Mouse (Mus musculus): Measurements from ENCODE around the gene Sptbn1. TPM values are rescaled to one million over a fixed set of nuclear protein-coding genes. Genes with fewer than 3 reads are reported as not detected.

Sptbn1 gene
- polyA plus RNA-seq, 1 experiment = 28.0 TPM

GRCm38 (mm10) chr11:30160625-30161172 is 107.3 kb downstream of the Sptbn1 start:
- peaks cover 12% of the 10 kb centered on the region for H3K4me1 ChIP-seq (ENCODE audit: control insufficient read depth, insufficient read depth, insufficient read length)
- H3K27me3 ChIP-seq (ENCODE audit: control insufficient read depth, insufficient read depth, low read length) = no peaks in the 10 kb centered on the region
- DNase-seq (ENCODE audit: low read depth in 1 of 2, low spot score in 2 of 2) = no peak
- no peak overlapping the region for H3K4me3 ChIP-seq (ENCODE audit: extremely low read depth, insufficient read depth, insufficient read length)
- H3K36me3 ChIP-seq (ENCODE audit: control insufficient read depth, insufficient read depth, low read length) = peaks cover 5% of the 10 kb centered on the region; the same call in 1 of the 2 replicates
- 60% methylated on average over 4 of the region's 4 CpGs for WGBS
- peak overlapping the region; percentile 44; the same call in 1 of the 2 replicates for H3K27ac ChIP-seq (ENCODE audit: insufficient read depth, low read length)
- TF ChIP-seq POLR2A (IDR thresholded peaks at IDR 0.05; ENCODE audit: low read depth, low read length) (no peak), CTCF (IDR thresholded peaks at IDR 0.05; ENCODE audit: extremely low read depth, insufficient read depth, insufficient read length, insufficient replicate concordance) (no peak)

- 70% methylated on average over 4 of the region's 4 CpGs for WGBS
- Histone ChIP-seq H3K27ac (ENCODE audit: insufficient read depth, low read length) (no peak overlapping the region), H3K4me1 (ENCODE audit: control insufficient read depth, insufficient read depth, insufficient read length) (peaks cover 12% of the 10 kb centered on the region), H3K4me3 (ENCODE audit: extremely low read depth, insufficient read depth, insufficient read length) (no peak overlapping the region), H3K36me3 (ENCODE audit: control insufficient read depth, insufficient read depth, low read length) (peaks cover 5% of the 10 kb centered on the region; the same call in 1 of the 2 replicates), H3K27me3 (ENCODE audit: control insufficient read depth, insufficient read depth, low read length) (no peaks in the 10 kb centered on the region)
- DNase-seq (ENCODE audit: low read depth in 1 of 2, low spot score in 2 of 2) = no peak
- TF ChIP-seq CTCF (IDR thresholded peaks at IDR 0.05; ENCODE audit: extremely low read depth, insufficient read depth, insufficient read length, insufficient replicate concordance) = no peak
- no peak for TF ChIP-seq POLR2A (IDR thresholded peaks at IDR 0.05; ENCODE audit: low read depth, low read length)
Measured at GRCm38 (mm10) chr11:30159545-30160255, 108.3 kb downstream of the Sptbn1 start.

- Histone ChIP-seq H3K27ac (ENCODE audit: insufficient read depth, low read length) (no peak overlapping the region), H3K36me3 (ENCODE audit: control insufficient read depth, insufficient read depth, low read length) (peaks cover 13% of the 10 kb centered on the region), H3K4me3 (ENCODE audit: extremely low read depth, insufficient read depth, insufficient read length) (no peak overlapping the region), H3K4me1 (ENCODE audit: control insufficient read depth, insufficient read depth, insufficient read length) (peaks cover 10% of the 10 kb centered on the region), H3K27me3 (ENCODE audit: control insufficient read depth, insufficient read depth, low read length) (no peaks in the 10 kb centered on the region)
- WGBS = 76% methylated on average over 8 of the region's 8 CpGs
- no peak for DNase-seq (ENCODE audit: low read depth in 1 of 2, low spot score in 2 of 2)
- no peak for TF ChIP-seq POLR2A (IDR thresholded peaks at IDR 0.05; ENCODE audit: low read depth, low read length)
- no peak for TF ChIP-seq CTCF (IDR thresholded peaks at IDR 0.05; ENCODE audit: extremely low read depth, insufficient read depth, insufficient read length, insufficient replicate concordance)
Measured at GRCm38 (mm10) chr11:30158028-30158700, 109.8 kb downstream of the Sptbn1 start.

GRCm38 (mm10) chr11:30155887-30156286 is 112.1 kb downstream of the Sptbn1 start:
- peaks cover 22% of the 10 kb centered on the region for H3K36me3 ChIP-seq (ENCODE audit: control insufficient read depth, insufficient read depth, low read length)
- peaks cover under 1% of the 10 kb centered on the region; the same call in 1 of the 2 replicates for H3K4me1 ChIP-seq (ENCODE audit: control insufficient read depth, insufficient read depth, insufficient read length)
- no peaks in the 10 kb centered on the region for H3K27me3 ChIP-seq (ENCODE audit: control insufficient read depth, insufficient read depth, low read length)
- no peak overlapping the region for H3K27ac ChIP-seq (ENCODE audit: insufficient read depth, low read length)
- no peak for DNase-seq (ENCODE audit: low read depth in 1 of 2, low spot score in 2 of 2)
- WGBS = 81% methylated on average over 2 of the region's 2 CpGs
- no peak for TF ChIP-seq POLR2A (IDR thresholded peaks at IDR 0.05; ENCODE audit: low read depth, low read length)
- TF ChIP-seq CTCF (IDR thresholded peaks at IDR 0.05; ENCODE audit: extremely low read depth, insufficient read depth, insufficient read length, insufficient replicate concordance) = no peak
- H3K4me3 ChIP-seq (ENCODE audit: extremely low read depth, insufficient read depth, insufficient read length) = no peak overlapping the region

GRCm38 (mm10) chr11:30154980-30155379 is 113.0 kb downstream of the Sptbn1 start:
- TF ChIP-seq CTCF (IDR thresholded peaks at IDR 0.05; ENCODE audit: extremely low read depth, insufficient read depth, insufficient read length, insufficient replicate concordance) (no peak), POLR2A (IDR thresholded peaks at IDR 0.05; ENCODE audit: low read depth, low read length) (no peak)
- peaks cover 30% of the 10 kb centered on the region for H3K36me3 ChIP-seq (ENCODE audit: control insufficient read depth, insufficient read depth, low read length)

GRCm38 (mm10) chr11:30148888-30149287 is 119.1 kb downstream of the Sptbn1 start:
- no peak overlapping the region for H3K4me3 ChIP-seq (ENCODE audit: extremely low read depth, insufficient read depth, insufficient read length)
- H3K36me3 ChIP-seq (ENCODE audit: control insufficient read depth, insufficient read depth, low read length) = peaks cover 41% of the 10 kb centered on the region
- H3K27me3 ChIP-seq (ENCODE audit: control insufficient read depth, insufficient read depth, low read length) = no peaks in the 10 kb centered on the region
- WGBS = 84% methylated on average over 5 of the region's 5 CpGs
- peak overlapping the region; percentile 22; the same call in 1 of the 2 replicates for H3K27ac ChIP-seq (ENCODE audit: insufficient read depth, low read length)
- no peaks in the 10 kb centered on the region; the same call in 1 of the 2 replicates for H3K4me1 ChIP-seq (ENCODE audit: control insufficient read depth, insufficient read depth, insufficient read length)
- TF ChIP-seq CTCF (IDR thresholded peaks at IDR 0.05; ENCODE audit: extremely low read depth, insufficient read depth, insufficient read length, insufficient replicate concordance) (no peak), POLR2A (IDR thresholded peaks at IDR 0.05; ENCODE audit: low read depth, low read length) (no peak)
- no peak for DNase-seq (ENCODE audit: low read depth in 1 of 2, low spot score in 2 of 2)

More at GRCm38 (mm10) chr11:30154980-30155379, 113.0 kb downstream of the Sptbn1 start:
- DNase-seq (ENCODE audit: low read depth in 1 of 2, low spot score in 2 of 2) = no peak
- H3K27ac ChIP-seq (ENCODE audit: insufficient read depth, low read length) = no peak overlapping the region
- WGBS = 83% methylated on average over 2 of the region's 2 CpGs
- no peaks in the 10 kb centered on the region for H3K4me1 ChIP-seq (ENCODE audit: control insufficient read depth, insufficient read depth, insufficient read length)
- no peaks in the 10 kb centered on the region for H3K27me3 ChIP-seq (ENCODE audit: control insufficient read depth, insufficient read depth, low read length)
- no peak overlapping the region for H3K4me3 ChIP-seq (ENCODE audit: extremely low read depth, insufficient read depth, insufficient read length)

Measured in spleen, adult 2 months (tissue).